Comparison of ENCODE assay signal across 17 mouse cellular contexts in the genomic region with DNA sequence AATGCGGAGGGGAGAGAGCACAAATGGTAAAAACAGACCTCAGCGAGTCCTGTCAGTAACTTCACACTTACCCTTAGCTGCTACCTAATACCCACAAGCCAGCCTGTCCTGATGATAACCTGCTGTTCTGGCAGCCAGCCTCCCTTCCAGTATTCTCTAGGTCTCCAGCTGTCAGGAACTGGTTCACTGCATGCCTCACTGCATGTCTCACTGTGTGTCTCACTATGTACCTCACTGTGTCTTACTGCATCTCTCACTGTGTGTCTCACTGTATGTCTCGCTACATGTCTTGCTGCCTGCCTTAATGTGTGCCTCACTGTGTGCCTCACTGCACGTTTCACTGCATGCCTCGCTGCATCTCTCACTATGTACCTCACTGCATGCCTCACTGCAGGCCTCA.
DNase-seq lines count a peak whose midpoint lies in the region; ATAC-seq and TF ChIP-seq lines count a peak whose summit lies in the region.
"Had no signal": no experiment of that assay in that cellular context is flagged by ENCODE, and none has a peak within 500 bp of the region (broad histone marks: within the 10 kb centered on the region; RNA-seq: fewer than 3 reads in every experiment).

No protein-coding gene starts in this region.

- no peaks in the 10 kb centered on the region for H3K36me3 ChIP-seq in embryonic facial prominence, embryonic 14.5 days (ENCODE audit: control insufficient read depth, insufficient read depth, low read length)
- H3K36me3 ChIP-seq in embryonic facial prominence, embryonic 10.5 days (replicated peaks) = 0 out of 2 replicates have a peak, but pooled peaks cover 4% of the 10 kb centered on the region
- H3K36me3 ChIP-seq in hindbrain, embryonic 11.5 days (ENCODE audit: control insufficient read depth, insufficient read depth, low read length) = no peaks in the 10 kb centered on the region
- H3K36me3 ChIP-seq in hindbrain, embryonic 16.5 days (ENCODE audit: control insufficient read depth, insufficient read depth, low read length) = no peaks in the 10 kb centered on the region
- no peaks in the 10 kb centered on the region; the same call in 1 of the 2 replicates for H3K36me3 ChIP-seq in midbrain, embryonic 12.5 days
- no peaks in the 10 kb centered on the region for H3K36me3 ChIP-seq in midbrain, embryonic 10.5 days
- H3K36me3 ChIP-seq in liver, postnatal 0 days (replicated peaks; ENCODE audit: insufficient read depth, low read length) = no peaks in the 10 kb centered on the region
- H3K36me3 ChIP-seq: stomach, embryonic 15.5 days had no signal

- no peak for TF ChIP-seq CTCF in liver, postnatal 0 days (IDR thresholded peaks at IDR 0.05; ENCODE audit: low read depth)

- H3K4me2 ChIP-seq in embryonic facial prominence, embryonic 14.5 days (ENCODE audit: low read depth, low read length) = no peak overlapping the region
- no peak overlapping the region for H3K4me2 ChIP-seq in hindbrain, embryonic 11.5 days (replicated peaks; ENCODE audit: low read depth, low read length)
- no peak overlapping the region for H3K4me2 ChIP-seq in hindbrain, embryonic 16.5 days (ENCODE audit: low read length)
- H3K4me2 ChIP-seq in midbrain, embryonic 12.5 days (replicated peaks) = no peak overlapping the region
- no peak overlapping the region for H3K4me2 ChIP-seq in liver, postnatal 0 days (ENCODE audit: low read depth, low read length)
- H3K4me2 ChIP-seq: hindbrain, embryonic 14.5 days; limb, embryonic 13.5 days; stomach, embryonic 15.5 days had no signal

- TF ChIP-seq EP300 in liver, postnatal 0 days (IDR thresholded peaks at IDR 0.05; ENCODE audit: low read depth) = no peak

- H3K27me3 ChIP-seq in embryonic facial prominence, embryonic 14.5 days (replicated peaks; ENCODE audit: control insufficient read depth, insufficient read depth, low read length) = no peaks in the 10 kb centered on the region
- H3K27me3 ChIP-seq in embryonic facial prominence, embryonic 10.5 days (replicated peaks; ENCODE audit: low read depth, poor library complexity, severe bottlenecking) = no peaks in the 10 kb centered on the region
- H3K27me3 ChIP-seq in hindbrain, embryonic 11.5 days (ENCODE audit: control insufficient read depth, insufficient read depth, low read length) = no peaks in the 10 kb centered on the region
- H3K27me3 ChIP-seq in hindbrain, embryonic 16.5 days (replicated peaks; ENCODE audit: control insufficient read depth, insufficient read depth, low read length) = no peaks in the 10 kb centered on the region
- H3K27me3 ChIP-seq in midbrain, embryonic 12.5 days = no peaks in the 10 kb centered on the region
- no peaks in the 10 kb centered on the region for H3K27me3 ChIP-seq in midbrain, embryonic 10.5 days (ENCODE audit: low read depth, poor library complexity, severe bottlenecking)
- no peaks in the 10 kb centered on the region for H3K27me3 ChIP-seq in liver, postnatal 0 days (ENCODE audit: insufficient read depth, low read length)
- H3K27me3 ChIP-seq: limb, embryonic 13.5 days; stomach, embryonic 15.5 days had no signal

- H3K27ac ChIP-seq in embryonic facial prominence, embryonic 14.5 days (replicated peaks; ENCODE audit: low read depth, low read length) = no peak overlapping the region
- no peak overlapping the region for H3K27ac ChIP-seq in embryonic facial prominence, embryonic 10.5 days (replicated peaks)
- peak overlapping the region; percentile 10; the same call in 1 of the 2 replicates for H3K27ac ChIP-seq in hindbrain, embryonic 11.5 days (ENCODE audit: low read depth, low read length)
- no peak overlapping the region for H3K27ac ChIP-seq in hindbrain, embryonic 16.5 days (ENCODE audit: low read depth, low read length)
- H3K27ac ChIP-seq in midbrain, embryonic 12.5 days (replicated peaks) = 0 out of 2 replicates have a peak overlapping the region, but pooled peaks have one; percentile 1
- no peak overlapping the region for H3K27ac ChIP-seq in midbrain, embryonic 10.5 days (replicated peaks)
- no peak overlapping the region for H3K27ac ChIP-seq in liver, postnatal 0 days (ENCODE audit: low read depth)
- H3K27ac ChIP-seq: hindbrain, embryonic 14.5 days; left cerebral cortex, adult 2 months; limb, embryonic 13.5 days; stomach, embryonic 15.5 days had no signal

- WGBS in embryonic facial prominence, embryonic 14.5 days = 59% methylated on average over 5 of the region's 5 CpGs
- 77% methylated on average over 5 of the region's 5 CpGs for WGBS in embryonic facial prominence, embryonic 10.5 days
- 73% methylated on average over 5 of the region's 5 CpGs for WGBS in hindbrain, embryonic 11.5 days
- WGBS in hindbrain, embryonic 16.5 days = 58% methylated on average over 5 of the region's 5 CpGs
- WGBS in midbrain, embryonic 12.5 days = 73% methylated on average over 5 of the region's 5 CpGs
- WGBS in midbrain, embryonic 10.5 days = 78% methylated on average over 5 of the region's 5 CpGs
- WGBS in liver, postnatal 0 days (ENCODE audit: insufficient replicate concordance) = 77% methylated on average over 5 of the region's 5 CpGs

- intact Hi-C loops in gastrocnemius, postnatal 14 days (cut with DNase I; ENCODE audit: low total_unique reads) = no loop called here

- H3K4me1 ChIP-seq in embryonic facial prominence, embryonic 14.5 days (ENCODE audit: control insufficient read depth, insufficient read depth, low read length) = no peaks in the 10 kb centered on the region
- no peaks in the 10 kb centered on the region; the same call in 1 of the 2 replicates for H3K4me1 ChIP-seq in embryonic facial prominence, embryonic 10.5 days
- no peaks in the 10 kb centered on the region for H3K4me1 ChIP-seq in hindbrain, embryonic 11.5 days (replicated peaks; ENCODE audit: control insufficient read depth, insufficient read depth, low read length)
- H3K4me1 ChIP-seq in hindbrain, embryonic 16.5 days (ENCODE audit: control insufficient read depth, insufficient read depth, low read depth, low read length) = no peaks in the 10 kb centered on the region
- H3K4me1 ChIP-seq in midbrain, embryonic 12.5 days = peaks cover 4% of the 10 kb centered on the region; the same call in 1 of the 2 replicates
- no peaks in the 10 kb centered on the region for H3K4me1 ChIP-seq in midbrain, embryonic 10.5 days
- no peaks in the 10 kb centered on the region for H3K4me1 ChIP-seq in liver, postnatal 0 days (ENCODE audit: insufficient read depth)
- H3K4me1 ChIP-seq: limb, embryonic 13.5 days; stomach, embryonic 15.5 days had no signal

- peak; percentile 16 for DNase-seq in embryonic facial prominence, embryonic 14.5 days (ENCODE audit: low spot score)
- no peak for DNase-seq in embryonic facial prominence, embryonic 10.5 days (ENCODE audit: low spot score)
- DNase-seq in hindbrain, embryonic 11.5 days (ENCODE audit: low spot score) = no peak
- DNase-seq in midbrain, embryonic 10.5 days (ENCODE audit: low spot score) = no peak
- DNase-seq in gastrocnemius, postnatal 14 days = peak; percentile 23
- no peak for DNase-seq in liver, postnatal 0 days
- DNase-seq: adrenal gland, postnatal 14 days; cerebellum, adult 8-10 months; kidney, adult 11 months; right cerebral cortex, adult 18-20 months; spleen, adult 18-20 months had no signal

- no peaks in the 10 kb centered on the region for H3K9me3 ChIP-seq in embryonic facial prominence, embryonic 14.5 days (ENCODE audit: control insufficient read depth, low read length)
- no peaks in the 10 kb centered on the region for H3K9me3 ChIP-seq in embryonic facial prominence, embryonic 10.5 days
- no peaks in the 10 kb centered on the region for H3K9me3 ChIP-seq in hindbrain, embryonic 11.5 days (ENCODE audit: control insufficient read depth, low read length)
- no peaks in the 10 kb centered on the region for H3K9me3 ChIP-seq in hindbrain, embryonic 16.5 days (ENCODE audit: control insufficient read depth, low read length)
- no peaks in the 10 kb centered on the region for H3K9me3 ChIP-seq in midbrain, embryonic 12.5 days
- H3K9me3 ChIP-seq in midbrain, embryonic 10.5 days (replicated peaks) = no peaks in the 10 kb centered on the region
- no peaks in the 10 kb centered on the region for H3K9me3 ChIP-seq in liver, postnatal 0 days (ENCODE audit: low read length)
- H3K9me3 ChIP-seq: limb, embryonic 13.5 days; stomach, embryonic 15.5 days had no signal

- no peak overlapping the region for H3K4me3 ChIP-seq in embryonic facial prominence, embryonic 14.5 days (ENCODE audit: low read depth, low read length)
- no peak overlapping the region for H3K4me3 ChIP-seq in embryonic facial prominence, embryonic 10.5 days
- no peak overlapping the region for H3K4me3 ChIP-seq in hindbrain, embryonic 11.5 days (ENCODE audit: low read depth, low read length)
- no peak overlapping the region for H3K4me3 ChIP-seq in hindbrain, embryonic 16.5 days (ENCODE audit: low read length)
- no peak overlapping the region for H3K4me3 ChIP-seq in midbrain, embryonic 12.5 days
- H3K4me3 ChIP-seq in midbrain, embryonic 10.5 days = no peak overlapping the region
- H3K4me3 ChIP-seq in liver, postnatal 0 days (ENCODE audit: low read depth, low read length) = no peak overlapping the region
- H3K4me3 ChIP-seq: left cerebral cortex, adult 2 months; limb, embryonic 13.5 days; stomach, embryonic 15.5 days had no signal

- H3K9ac ChIP-seq in embryonic facial prominence, embryonic 14.5 days (ENCODE audit: low read depth, low read length) = no peak overlapping the region
- no peak overlapping the region for H3K9ac ChIP-seq in hindbrain, embryonic 11.5 days (ENCODE audit: low read depth, low read length)
- H3K9ac ChIP-seq in hindbrain, embryonic 16.5 days (ENCODE audit: low read depth, low read length) = no peak overlapping the region
- H3K9ac ChIP-seq in midbrain, embryonic 12.5 days (replicated peaks) = no peak overlapping the region
- H3K9ac ChIP-seq in liver, postnatal 0 days (replicated peaks) = no peak overlapping the region
- H3K9ac ChIP-seq: hindbrain, embryonic 14.5 days; limb, embryonic 13.5 days; stomach, embryonic 15.5 days had no signal

- ATAC-seq in embryonic facial prominence, embryonic 14.5 days (ENCODE audit: low read depth) = peak; percentile 12; the same call in 1 of the 2 replicates
- ATAC-seq in hindbrain, embryonic 11.5 days (ENCODE audit: low FRiP score) = no peak
- no peak for ATAC-seq in hindbrain, embryonic 16.5 days
- no peak for ATAC-seq in midbrain, embryonic 12.5 days (ENCODE audit: low FRiP score, low read depth)
- ATAC-seq in liver, postnatal 0 days = no peak

Comparison
In these comparisons a context has a peak if more than half of its experiments do, and no peak if none do; other contexts are left out.
1. DNase-seq: peak in embryonic facial prominence, embryonic 14.5 days (single experiment) and gastrocnemius, postnatal 14 days (single experiment); none in embryonic facial prominence, embryonic 10.5 days (single experiment), hindbrain, embryonic 11.5 days (single experiment), midbrain, embryonic 10.5 days (single experiment) and liver, postnatal 0 days (single experiment).
2. H3K27ac ChIP-seq: peak in hindbrain, embryonic 11.5 days (single experiment) and midbrain, embryonic 12.5 days (single experiment); none in embryonic facial prominence, embryonic 14.5 days (single experiment), embryonic facial prominence, embryonic 10.5 days (single experiment), hindbrain, embryonic 16.5 days (single experiment), midbrain, embryonic 10.5 days (single experiment) and liver, postnatal 0 days (single experiment).